Mouse (Mus musculus) hindbrain, embryonic 11.5 days (tissue): ENCODE results near the gene Pcnt. TPM values are rescaled to one million over a fixed set of nuclear protein-coding genes. Genes with fewer than 3 reads are reported as not detected.

Experiments
- ATAC-seq: fragments of 200-750 bp; cut with Nextera tagmentation; 2 replicates; pipeline ENCODE4 v1.8.0; 2017; ENCODE audit warnings: mild to moderate bottlenecking, moderate TSS enrichment, moderate library complexity; ENCODE audit not compliant: low FRiP score
- DNase-seq: peaks from one replicate; pipeline ENCODE4 v3.0.0-alpha.2; 2015; ENCODE audit warnings: low spot score
- H3K27ac ChIP-seq: fragments of 300-500 bp; sonication (generic); 2 replicates; pipeline ENCODE4 v1.5.1; 2014; ENCODE audit warnings: mild to moderate bottlenecking, low read depth, low read length
- H3K27me3 ChIP-seq: fragments of 300-500 bp; sonication (generic); 2 replicates; pipeline ENCODE4 v1.6.1; 2014; ENCODE audit warnings: mild to moderate bottlenecking, low read length, moderate library complexity, mixed read lengths; ENCODE audit not compliant: control insufficient read depth, insufficient read depth
- H3K36me3 ChIP-seq: fragments of 300-500 bp; sonication (generic); 2 replicates; pipeline ENCODE4 v1.6.1; 2014; ENCODE audit warnings: mild to moderate bottlenecking, low read length, moderate library complexity, mixed read lengths; ENCODE audit not compliant: control insufficient read depth, insufficient read depth
- H3K4me1 ChIP-seq: fragments of 300-500 bp; sonication (generic); replicated peaks from 2 replicates; pipeline ENCODE4 v1.6.1; 2014; ENCODE audit warnings: low read length, mixed read lengths; ENCODE audit not compliant: control insufficient read depth, insufficient read depth
- H3K4me2 ChIP-seq: fragments of 300-500 bp; sonication (generic); replicated peaks from 2 replicates; pipeline ENCODE4 v1.6.1; 2014; ENCODE audit warnings: mild to moderate bottlenecking, low read depth, low read length
- H3K4me3 ChIP-seq: fragments of 300-500 bp; sonication (generic); 2 replicates; pipeline ENCODE4 v1.5.1; 2014; ENCODE audit warnings: low read depth, low read length
- H3K9ac ChIP-seq: fragments of 300-500 bp; sonication (generic); 2 replicates; pipeline ENCODE4 v1.6.1; 2014; ENCODE audit warnings: low read depth, low read length
- H3K9me3 ChIP-seq: fragments of 300-500 bp; sonication (generic); 2 replicates; pipeline ENCODE4 v1.6.1; 2016; ENCODE audit warnings: low read length; ENCODE audit not compliant: control insufficient read depth
- WGBS: fragments of 180-500 bp; shearing (Covaris S2); extraction: QIAGEN DNeasy Blood & Tissue Kit; methylation state at CpG from one replicate; pipeline ENCODE4 v1.1.7; 2014; 5-methylcytosine and 5-hydroxymethylcytosine counted together
- polyA plus RNA-seq: library from polyadenylated mRNA; unstranded; fragments of >200 nt; fragmentation: Nextera tagmentation; extraction: Ambion mirVana; gene quantifications from 2 replicates; pipeline ENCODE4 v1.2.1, GENCODE M21; 2014

Gene Pcnt
- polyA plus RNA-seq, 1 experiment from 2014 or later = 16.5 TPM

DNA sequence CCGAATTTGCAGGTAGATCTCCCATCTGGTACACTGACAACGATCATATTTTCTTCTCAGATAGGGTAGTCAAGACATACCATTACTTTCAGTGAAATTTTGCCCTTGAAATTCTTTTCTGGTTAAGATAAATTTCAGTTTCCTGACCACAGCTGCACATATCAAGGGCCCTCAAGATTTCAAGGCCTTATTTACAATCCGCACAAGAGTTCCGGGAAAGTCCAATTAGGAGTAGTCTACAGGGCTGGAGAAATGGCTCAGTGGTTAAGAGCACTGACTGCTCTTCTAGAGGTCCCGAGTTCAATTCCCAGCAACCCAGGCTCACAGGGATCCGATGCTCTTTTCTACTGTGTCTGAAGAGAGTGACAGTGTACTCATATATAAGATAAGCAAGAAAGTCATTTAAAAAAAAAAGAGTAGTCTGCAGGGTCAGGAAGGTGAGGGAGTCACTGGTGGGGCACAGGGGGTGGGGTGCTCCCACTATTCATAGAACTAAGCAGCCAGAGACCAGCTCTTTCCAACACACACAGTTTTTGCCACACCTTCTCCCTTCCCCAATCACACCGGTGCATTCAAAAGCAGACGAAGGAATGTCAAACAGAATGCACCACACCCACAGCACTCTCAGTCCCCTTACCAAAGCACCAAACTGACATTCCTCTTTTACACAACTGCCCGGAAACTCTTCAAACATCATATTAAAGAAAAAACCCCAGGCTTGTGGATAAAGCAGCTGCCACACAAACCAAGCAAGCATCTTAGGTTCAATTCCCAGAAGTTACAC, 3.3 kb downstream of the Pcnt start:
- Histone ChIP-seq H3K9me3 (no peaks in the 10 kb centered on the region), H3K27me3 (no peaks in the 10 kb centered on the region), H3K4me1 (peaks cover 5% of the 10 kb centered on the region; the same call in 1 of the 2 replicates), H3K4me2 (no peak overlapping the region), H3K27ac (no peak overlapping the region), H3K9ac (no peak overlapping the region), H3K4me3 (no peak overlapping the region), H3K36me3 (peaks cover 8% of the 10 kb centered on the region)
- 95% methylated on average over 9 of the region's 9 CpGs for WGBS
- DNase-seq = no peak
- ATAC-seq = no peak

DNA sequence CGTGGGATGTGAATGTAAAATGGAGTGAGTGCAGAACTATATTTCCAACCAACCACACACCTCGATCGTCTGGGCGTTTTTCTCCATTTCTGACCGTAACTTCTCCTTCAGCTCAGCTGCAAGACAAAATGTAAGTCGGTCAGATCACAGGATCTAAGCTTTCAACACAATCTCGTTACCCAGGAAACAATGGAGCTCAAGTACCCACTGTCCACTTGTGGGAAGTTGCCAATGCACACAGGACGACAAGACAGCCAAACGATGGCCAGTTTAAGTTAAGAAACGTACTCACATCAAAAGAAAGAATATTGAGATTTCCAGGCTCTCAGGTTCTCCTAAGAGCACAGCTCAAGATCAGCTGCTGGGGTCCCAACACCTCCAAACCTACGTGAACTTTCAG, 8.7 kb downstream of the Pcnt start:
- no peak overlapping the region for H3K27ac ChIP-seq
- H3K4me1 ChIP-seq = no peaks in the 10 kb centered on the region
- ATAC-seq (no peak), DNase-seq (no peak)
- no peaks in the 10 kb centered on the region for H3K27me3 ChIP-seq
- H3K9me3 ChIP-seq = no peaks in the 10 kb centered on the region
- H3K9ac ChIP-seq = no peak overlapping the region
- peaks cover 23% of the 10 kb centered on the region for H3K36me3 ChIP-seq
- no peak overlapping the region for H3K4me2 ChIP-seq
- 96% methylated on average over 11 of the region's 11 CpGs for WGBS
- H3K4me3 ChIP-seq = no peak overlapping the region

GRCm38 (mm10) chr10:76425674-76426073, 16.9 kb downstream of the Pcnt start:
- Histone ChIP-seq H3K9me3 (no peaks in the 10 kb centered on the region), H3K9ac (no peak overlapping the region), H3K27ac (no peak overlapping the region), H3K36me3 (peaks cover 18% of the 10 kb centered on the region), H3K27me3 (no peaks in the 10 kb centered on the region), H3K4me3 (no peak overlapping the region), H3K4me1 (no peaks in the 10 kb centered on the region), H3K4me2 (no peak overlapping the region)
- DNase-seq (no peak), ATAC-seq (no peak)
- WGBS = 97% methylated on average over 7 of the region's 7 CpGs

- H3K27me3 ChIP-seq = no peaks in the 10 kb centered on the region
- H3K4me3 ChIP-seq = no peak overlapping the region
- H3K9me3 ChIP-seq = no peaks in the 10 kb centered on the region
- DNase-seq (no peak), ATAC-seq (no peak)
- no peak overlapping the region for H3K9ac ChIP-seq
- H3K36me3 ChIP-seq = peaks cover 7% of the 10 kb centered on the region
- 86% methylated on average over 12 of the region's 12 CpGs for WGBS
- no peaks in the 10 kb centered on the region for H3K4me1 ChIP-seq
- H3K27ac ChIP-seq = no peak overlapping the region
- no peak overlapping the region for H3K4me2 ChIP-seq
Observed at GRCm38 (mm10) chr10:76416811-76417210, 25.8 kb downstream of the Pcnt start.

DNA sequence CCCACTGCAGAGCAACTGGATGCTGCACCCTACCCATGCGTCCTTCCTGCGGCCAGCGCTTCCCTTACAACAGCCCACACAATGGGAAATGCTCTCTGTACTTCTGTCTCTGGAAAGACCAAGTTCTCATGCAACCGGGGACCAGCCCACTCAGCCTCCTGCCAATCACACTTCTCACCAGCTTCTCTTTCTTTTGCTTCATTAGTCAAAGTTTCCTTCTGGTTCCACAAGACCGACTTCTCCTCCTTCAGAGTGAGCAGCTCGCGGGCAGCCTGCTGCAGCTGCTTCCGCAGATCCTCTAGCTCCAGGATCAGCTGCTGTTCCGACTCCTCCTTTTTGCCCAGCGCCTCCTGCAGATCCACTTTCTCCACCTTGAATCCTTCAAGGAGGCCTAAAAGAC, 34.1 kb downstream of the Pcnt start:
- Histone ChIP-seq H3K27me3 (no peaks in the 10 kb centered on the region), H3K9ac (no peak overlapping the region), H3K36me3 (peaks cover 24% of the 10 kb centered on the region), H3K9me3 (no peaks in the 10 kb centered on the region), H3K4me2 (no peak overlapping the region), H3K4me3 (no peak overlapping the region), H3K4me1 (no peaks in the 10 kb centered on the region), H3K27ac (no peak overlapping the region)
- ATAC-seq (no peak), DNase-seq (no peak)
- 89% methylated on average over 10 of the region's 10 CpGs for WGBS

- H3K36me3 ChIP-seq = peaks cover 11% of the 10 kb centered on the region; the same call in 1 of the 2 replicates
- no peaks in the 10 kb centered on the region for H3K27me3 ChIP-seq
- WGBS = 93% methylated on average over 12 of the region's 12 CpGs
- H3K9ac ChIP-seq = no peak overlapping the region
- no peak overlapping the region for H3K4me2 ChIP-seq
- no peak overlapping the region for H3K4me3 ChIP-seq
- no peak for DNase-seq
- ATAC-seq = no peak
- H3K27ac ChIP-seq = no peak overlapping the region
- H3K4me1 ChIP-seq = no peaks in the 10 kb centered on the region
- no peaks in the 10 kb centered on the region for H3K9me3 ChIP-seq
Observed at GRCm38 (mm10) chr10:76392596-76392995, 50.0 kb downstream of the Pcnt start.

DNA sequence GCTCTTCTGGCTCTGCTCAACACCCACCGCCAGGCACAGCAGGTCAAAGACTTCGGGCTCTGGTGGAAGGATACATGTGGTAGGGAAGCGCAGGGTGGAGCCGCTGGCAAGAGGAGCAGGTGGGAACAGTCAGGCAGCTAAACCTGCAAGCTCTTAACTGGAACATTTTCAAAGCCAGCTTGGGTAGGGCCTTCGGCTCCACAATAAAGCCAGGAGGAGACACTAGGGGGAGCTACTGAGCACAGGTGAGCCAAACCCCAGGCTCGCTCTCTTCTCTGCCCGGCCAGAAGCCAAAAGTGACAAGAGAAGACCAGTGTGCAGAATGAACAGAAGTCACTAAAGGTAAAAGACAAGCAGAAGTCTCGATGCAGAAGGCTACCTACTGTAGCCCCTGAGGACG, 50.8 kb downstream of the Pcnt start:
- H3K4me2 ChIP-seq = no peak overlapping the region
- H3K27me3 ChIP-seq = no peaks in the 10 kb centered on the region
- 87% methylated on average over 9 of the region's 9 CpGs for WGBS
- H3K4me1 ChIP-seq = no peaks in the 10 kb centered on the region
- H3K4me3 ChIP-seq = no peak overlapping the region
- no peak for ATAC-seq
- H3K9me3 ChIP-seq = no peaks in the 10 kb centered on the region
- H3K9ac ChIP-seq = no peak overlapping the region
- no peak overlapping the region for H3K27ac ChIP-seq
- H3K36me3 ChIP-seq = peaks cover 11% of the 10 kb centered on the region; the same call in 1 of the 2 replicates
- peak; percentile 62 for DNase-seq

DNA sequence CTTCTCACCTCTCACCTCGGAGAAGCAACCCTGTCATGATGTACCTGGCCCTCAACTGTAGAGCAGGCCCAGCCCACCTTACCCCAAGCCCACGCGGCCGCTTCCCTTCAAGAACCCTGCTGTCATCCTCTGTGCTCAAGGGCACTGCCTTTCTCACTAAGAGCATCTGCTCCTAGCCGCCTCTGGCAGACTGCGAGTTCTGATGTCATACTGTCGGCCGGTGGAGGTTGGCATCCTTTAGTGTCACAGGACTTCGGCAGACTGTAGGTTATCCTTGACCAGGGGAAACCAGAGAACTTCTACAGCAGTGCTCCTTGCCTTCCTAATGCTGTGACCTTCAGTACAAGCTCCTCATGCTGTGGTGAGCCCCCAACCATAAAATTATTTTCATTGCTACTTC, 51.4 kb downstream of the Pcnt start:
- Histone ChIP-seq H3K9me3 (no peaks in the 10 kb centered on the region), H3K27me3 (no peaks in the 10 kb centered on the region), H3K36me3 (peaks cover 11% of the 10 kb centered on the region; the same call in 1 of the 2 replicates), H3K4me2 (no peak overlapping the region), H3K4me3 (no peak overlapping the region), H3K27ac (no peak overlapping the region), H3K9ac (no peak overlapping the region), H3K4me1 (no peaks in the 10 kb centered on the region)
- ATAC-seq (no peak), DNase-seq (no peak)
- 94% methylated on average over 9 of the region's 9 CpGs for WGBS

DNA sequence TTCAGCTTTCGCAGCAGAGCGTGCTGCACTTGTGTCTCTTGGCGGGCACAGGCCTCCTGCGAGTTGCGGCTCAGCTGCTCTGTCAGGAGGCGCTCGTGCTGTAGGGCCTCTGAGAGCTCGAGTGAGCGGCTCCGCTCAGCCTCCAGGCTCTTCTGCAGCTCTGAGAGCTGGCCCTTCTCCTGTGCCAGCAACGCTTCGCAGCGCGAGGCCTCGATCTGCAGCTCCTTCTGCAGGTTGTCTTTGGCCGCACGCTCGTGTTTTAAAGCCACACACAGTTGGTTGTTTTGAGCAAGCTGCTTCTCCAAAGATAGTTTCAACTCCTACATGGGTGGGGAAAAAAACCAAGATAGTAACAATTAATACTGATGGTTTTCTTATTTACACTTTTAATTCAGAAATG, 67.6 kb downstream of the Pcnt start:
- Histone ChIP-seq H3K9me3 (no peaks in the 10 kb centered on the region), H3K4me3 (no peak overlapping the region), H3K27ac (no peak overlapping the region), H3K4me2 (no peak overlapping the region), H3K36me3 (peaks cover 4% of the 10 kb centered on the region; the same call in 1 of the 2 replicates), H3K4me1 (no peaks in the 10 kb centered on the region), H3K9ac (no peak overlapping the region), H3K27me3 (no peaks in the 10 kb centered on the region)
- 95% methylated on average over 18 of the region's 18 CpGs for WGBS
- ATAC-seq (no peak), DNase-seq (no peak)
